Mouse (Mus musculus) embryonic fibroblast, embryonic 13.5 days (primary cell): ENCODE data around the gene Il1rapl1.

ENCODE experiments used
- CTCF ChIP-seq: IDR thresholded peaks from 2 replicates; pipeline ENCODE4 v1.5.1; 2011; ENCODE audit warnings: mild to moderate bottlenecking, control low read depth, low read length, moderate library complexity, borderline replicate concordance; ENCODE audit not compliant: insufficient read depth
- POLR2A ChIP-seq: IDR thresholded peaks from 2 replicates; pipeline ENCODE4 v1.6.1; 2011; ENCODE audit warnings: low read depth, mild to moderate bottlenecking, control low read depth, low read length, moderate library complexity

DNA sequence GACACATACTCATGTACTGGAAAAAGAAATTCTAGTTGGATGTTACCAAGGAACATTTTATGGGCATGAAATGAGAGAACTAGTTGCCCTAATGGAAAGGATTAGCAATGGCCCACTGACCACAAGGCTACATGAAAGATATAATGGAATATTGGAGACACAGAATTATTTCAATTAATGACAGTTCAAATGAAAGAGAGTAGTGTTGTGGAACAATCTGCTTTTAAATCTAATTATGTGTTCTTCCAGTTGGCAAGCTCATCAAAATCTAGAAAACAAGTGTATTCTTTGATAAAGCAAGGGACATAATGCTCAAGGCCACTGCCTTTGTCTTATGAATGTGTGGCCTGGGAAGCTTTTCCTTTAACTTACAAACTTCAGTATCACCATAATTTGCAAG lies 1113.1 kb downstream of the Il1rapl1 start:
- TF ChIP-seq POLR2A: no peak
- no peak for TF ChIP-seq CTCF
